Mouse (Mus musculus): ENCODE measurements at regions not wholly inside any gene's neighbourhood (a gene's known extent, or its start where the extent isn't known, plus 50 kb on each side); places are given as distances from the start of the nearest gene placed in this dataset.
A peak's percentile ranks its signal among the peaks of the same experiment; 100 is the strongest.

- Histone ChIP-seq H3K4me1 (ENCODE audit: control insufficient read depth in 2 of 2, insufficient read depth in 2 of 2, low read length in 2 of 2) (no peaks in the 10 kb centered on the region), H3K9me3 (ENCODE audit: control insufficient read depth, low read length) (no peaks in the 10 kb centered on the region), H3K27me3 (ENCODE audit: control insufficient read depth, insufficient read depth, low read length) (no peaks in the 10 kb centered on the region), H3K4me2 (ENCODE audit: low read length) (no peak overlapping the region), H3K27ac (replicated peaks in 1 of 2; ENCODE audit: control insufficient read depth in 1 of 2, insufficient read depth in 1 of 2, low read depth in 2 of 2, low read length in 2 of 2) (no peak overlapping the region), H3K9ac (ENCODE audit: low read length) (no peak overlapping the region), H3K36me3 (ENCODE audit: control insufficient read depth, insufficient read depth, low read length) (no peaks in the 10 kb centered on the region), H3K4me3 (ENCODE audit: control insufficient read depth in 1 of 2, insufficient read depth in 1 of 2, low read depth in 1 of 2, low read length in 2 of 2) (no peak overlapping the region)
- 56% methylated on average over 2 of the region's 2 CpGs for WGBS
- no peak for ATAC-seq (ENCODE audit: insufficient number of reproducible peaks, insufficient read depth, low FRiP score, low read depth)
Measured at GRCm38 (mm10) chrX:11541011-11541410, 213.4 kb downstream of the H2al1j start.

- Histone ChIP-seq H3K9ac (ENCODE audit: low read length) (no peak overlapping the region), H3K4me1 (ENCODE audit: control insufficient read depth in 2 of 2, insufficient read depth in 2 of 2, low read length in 2 of 2) (no peaks in the 10 kb centered on the region; a peak in 1 of 4 replicates), H3K4me3 (ENCODE audit: control insufficient read depth in 1 of 2, insufficient read depth in 1 of 2, low read depth in 1 of 2, low read length in 2 of 2) (no peak overlapping the region), H3K36me3 (ENCODE audit: control insufficient read depth, insufficient read depth, low read length) (no peaks in the 10 kb centered on the region), H3K9me3 (ENCODE audit: control insufficient read depth, low read length) (0 out of 2 replicates have a peak, but pooled peaks cover 3% of the 10 kb centered on the region), H3K4me2 (ENCODE audit: low read length) (peak overlapping the region; percentile 27; the same call in 1 of the 2 replicates), H3K27ac (replicated peaks in 1 of 2; ENCODE audit: control insufficient read depth in 1 of 2, insufficient read depth in 1 of 2, low read depth in 2 of 2, low read length in 2 of 2) (no peak overlapping the region), H3K27me3 (ENCODE audit: control insufficient read depth, insufficient read depth, low read length) (0 out of 2 replicates have a peak, but pooled peaks cover 3% of the 10 kb centered on the region)
- 24% methylated on average over 12 of the region's 12 CpGs for WGBS
- ATAC-seq (ENCODE audit: insufficient number of reproducible peaks, insufficient read depth, low FRiP score, low read depth), result no peak
Measured at GRCm38 (mm10) chrX:11550164-11550851, 222.7 kb downstream of the H2al1j start.

- 0 out of 2 replicates have a peak, but pooled peaks cover 3% of the 10 kb centered on the region for H3K27me3 ChIP-seq (ENCODE audit: control insufficient read depth, insufficient read depth, low read length)
- no peak for ATAC-seq (ENCODE audit: insufficient number of reproducible peaks, insufficient read depth, low FRiP score, low read depth)
- WGBS, result 62% methylated on average over 5 of the region's 5 CpGs
Measured at GRCm38 (mm10) chrX:11552177-11552576, 224.6 kb downstream of the H2al1j start.

GRCm38 (mm10) chrX:11555035-11555570, 227.5 kb downstream of the H2al1j start:
- Histone ChIP-seq H3K9me3 (ENCODE audit: control insufficient read depth, low read length) (0 out of 2 replicates have a peak, but pooled peaks cover 3% of the 10 kb centered on the region), H3K4me2 (ENCODE audit: low read length) (no peak overlapping the region), H3K27ac (replicated peaks in 1 of 2; ENCODE audit: control insufficient read depth in 1 of 2, insufficient read depth in 1 of 2, low read depth in 2 of 2, low read length in 2 of 2) (no peak overlapping the region), H3K4me3 (ENCODE audit: control insufficient read depth in 1 of 2, insufficient read depth in 1 of 2, low read depth in 1 of 2, low read length in 2 of 2) (no peak overlapping the region), H3K27me3 (ENCODE audit: control insufficient read depth, insufficient read depth, low read length) (0 out of 2 replicates have a peak, but pooled peaks cover 3% of the 10 kb centered on the region), H3K4me1 (ENCODE audit: control insufficient read depth in 2 of 2, insufficient read depth in 2 of 2, low read length in 2 of 2) (no peaks in the 10 kb centered on the region; a peak in 1 of 4 replicates), H3K36me3 (ENCODE audit: control insufficient read depth, insufficient read depth, low read length) (no peaks in the 10 kb centered on the region), H3K9ac (ENCODE audit: low read length) (no peak overlapping the region)
- WGBS, result 65% methylated on average over 7 of the region's 7 CpGs
- no peak for ATAC-seq (ENCODE audit: insufficient number of reproducible peaks, insufficient read depth, low FRiP score, low read depth)

More at GRCm38 (mm10) chrX:11552177-11552576, 224.6 kb downstream of the H2al1j start:
- Histone ChIP-seq H3K27ac (replicated peaks in 1 of 2; ENCODE audit: control insufficient read depth in 1 of 2, insufficient read depth in 1 of 2, low read depth in 2 of 2, low read length in 2 of 2) (no peak overlapping the region), H3K9ac (ENCODE audit: low read length) (no peak overlapping the region), H3K4me2 (ENCODE audit: low read length) (no peak overlapping the region), H3K4me3 (ENCODE audit: control insufficient read depth in 1 of 2, insufficient read depth in 1 of 2, low read depth in 1 of 2, low read length in 2 of 2) (no peak overlapping the region), H3K4me1 (ENCODE audit: control insufficient read depth in 2 of 2, insufficient read depth in 2 of 2, low read length in 2 of 2) (no peaks in the 10 kb centered on the region; a peak in 1 of 4 replicates), H3K36me3 (ENCODE audit: control insufficient read depth, insufficient read depth, low read length) (no peaks in the 10 kb centered on the region), H3K9me3 (ENCODE audit: control insufficient read depth, low read length) (0 out of 2 replicates have a peak, but pooled peaks cover 3% of the 10 kb centered on the region)

- Histone ChIP-seq H3K9me3 (ENCODE audit: control insufficient read depth, low read length) (0 out of 2 replicates have a peak, but pooled peaks cover 3% of the 10 kb centered on the region), H3K27ac (replicated peaks in 1 of 2; ENCODE audit: control insufficient read depth in 1 of 2, insufficient read depth in 1 of 2, low read depth in 2 of 2, low read length in 2 of 2) (no peak overlapping the region), H3K27me3 (ENCODE audit: control insufficient read depth, insufficient read depth, low read length) (no peaks in the 10 kb centered on the region), H3K4me2 (ENCODE audit: low read length) (no peak overlapping the region), H3K36me3 (ENCODE audit: control insufficient read depth, insufficient read depth, low read length) (no peaks in the 10 kb centered on the region), H3K4me3 (ENCODE audit: control insufficient read depth in 1 of 2, insufficient read depth in 1 of 2, low read depth in 1 of 2, low read length in 2 of 2) (no peak overlapping the region), H3K9ac (ENCODE audit: low read length) (no peak overlapping the region), H3K4me1 (ENCODE audit: control insufficient read depth in 2 of 2, insufficient read depth in 2 of 2, low read length in 2 of 2) (0 out of 4 replicates have a peak, but pooled peaks cover 0 to 2% of the 10 kb centered on the region in 2 experiments)
- ATAC-seq (ENCODE audit: insufficient number of reproducible peaks, insufficient read depth, low FRiP score, low read depth), result no peak
- WGBS, result 87% methylated on average over 2 of the region's 2 CpGs
Measured at GRCm38 (mm10) chrX:11558260-11558659, 230.6 kb downstream of the H2al1j start.

GRCm38 (mm10) chrX:11560550-11561276, 233.1 kb downstream of the H2al1j start:
- Histone ChIP-seq H3K4me3 (ENCODE audit: control insufficient read depth in 1 of 2, insufficient read depth in 1 of 2, low read depth in 1 of 2, low read length in 2 of 2) (no peak overlapping the region), H3K4me1 (ENCODE audit: control insufficient read depth in 2 of 2, insufficient read depth in 2 of 2, low read length in 2 of 2) (0 out of 4 replicates have a peak, but pooled peaks cover 0 to 2% of the 10 kb centered on the region in 2 experiments), H3K27ac (replicated peaks in 1 of 2; ENCODE audit: control insufficient read depth in 1 of 2, insufficient read depth in 1 of 2, low read depth in 2 of 2, low read length in 2 of 2) (no peak overlapping the region), H3K4me2 (ENCODE audit: low read length) (no peak overlapping the region), H3K27me3 (ENCODE audit: control insufficient read depth, insufficient read depth, low read length) (no peaks in the 10 kb centered on the region), H3K9ac (ENCODE audit: low read length) (no peak overlapping the region), H3K9me3 (ENCODE audit: control insufficient read depth, low read length) (no peaks in the 10 kb centered on the region), H3K36me3 (ENCODE audit: control insufficient read depth, insufficient read depth, low read length) (no peaks in the 10 kb centered on the region)
- 64% methylated on average over 17 of the region's 17 CpGs for WGBS
- ATAC-seq (ENCODE audit: insufficient number of reproducible peaks, insufficient read depth, low FRiP score, low read depth), result no peak

GRCm38 (mm10) chrX:11565888-11566287, 238.3 kb downstream of the H2al1j start:
- Histone ChIP-seq H3K9ac (ENCODE audit: low read length) (no peak overlapping the region), H3K27ac (replicated peaks in 1 of 2; ENCODE audit: control insufficient read depth in 1 of 2, insufficient read depth in 1 of 2, low read depth in 2 of 2, low read length in 2 of 2) (no peak overlapping the region), H3K4me1 (ENCODE audit: control insufficient read depth in 2 of 2, insufficient read depth in 2 of 2, low read length in 2 of 2) (no peaks in the 10 kb centered on the region), H3K27me3 (ENCODE audit: control insufficient read depth, insufficient read depth, low read length) (no peaks in the 10 kb centered on the region), H3K9me3 (ENCODE audit: control insufficient read depth, low read length) (no peaks in the 10 kb centered on the region), H3K36me3 (ENCODE audit: control insufficient read depth, insufficient read depth, low read length) (no peaks in the 10 kb centered on the region), H3K4me2 (ENCODE audit: low read length) (no peak overlapping the region), H3K4me3 (ENCODE audit: control insufficient read depth in 1 of 2, insufficient read depth in 1 of 2, low read depth in 1 of 2, low read length in 2 of 2) (no peak overlapping the region)
- 83% methylated on average over 2 of the region's 2 CpGs for WGBS
- ATAC-seq (ENCODE audit: insufficient number of reproducible peaks, insufficient read depth, low FRiP score, low read depth), result no peak
